Mouse (Mus musculus) thymus, adult 2 months (tissue): Measurements from ENCODE around the gene Lrrc15. TPM values are rescaled to one million over a fixed set of nuclear protein-coding genes. Genes with fewer than 3 reads are reported as not detected.

Experiments
- DNase-seq: peaks from one replicate; pipeline ENCODE4 v3.0.0; 2021
- H3K27ac ChIP-seq: fragments of 200-500 bp; 2 replicates; pipeline ENCODE4 v1.5.1; 2012; ENCODE audit warnings: low read length, control low read depth; ENCODE audit not compliant: control insufficient read depth, insufficient read depth
- H3K27me3 ChIP-seq: fragments of 200-500 bp; 2 replicates; pipeline ENCODE4 v1.6.1; 2012; ENCODE audit warnings: mild to moderate bottlenecking, low read length, moderate library complexity, mixed read lengths; ENCODE audit not compliant: control insufficient read depth, insufficient read depth
- H3K36me3 ChIP-seq: fragments of 200-500 bp; 2 replicates; pipeline ENCODE4 v1.6.1; 2012; ENCODE audit warnings: mild to moderate bottlenecking, low read length, moderate library complexity; ENCODE audit not compliant: control insufficient read depth, insufficient read depth
- H3K4me1 ChIP-seq: fragments of 200-500 bp; replicated peaks from 2 replicates; pipeline ENCODE4 v1.6.1; 2012; ENCODE audit warnings: low read length; ENCODE audit not compliant: control insufficient read depth, insufficient read depth
- H3K4me3 ChIP-seq: fragments of 200-500 bp; 2 replicates; pipeline ENCODE4 v1.5.1; 2012; ENCODE audit warnings: mild to moderate bottlenecking, low read length, control low read depth, moderate library complexity; ENCODE audit not compliant: control insufficient read depth, insufficient read depth
- CTCF ChIP-seq: fragments of 200-500 bp; IDR thresholded peaks from 2 replicates; pipeline ENCODE4 v1.5.1; 2012; ENCODE audit warnings: mild to moderate bottlenecking, control low read depth, low read length, moderate library complexity, borderline replicate concordance; ENCODE audit not compliant: control insufficient read depth, poor library complexity, insufficient read depth; ENCODE audit errors: extremely low read depth
- POLR2A ChIP-seq: fragments of 200-500 bp; IDR thresholded peaks from 2 replicates; pipeline ENCODE4 v1.6.1; 2012; ENCODE audit warnings: mild to moderate bottlenecking, low read length, control low read depth, moderate library complexity; ENCODE audit not compliant: control insufficient read depth, poor library complexity, insufficient read depth; ENCODE audit errors: extremely low read depth
- WGBS: fragments of 180-500 bp; shearing (Covaris S2); methylation state at CpG from one replicate; pipeline ENCODE4 v1.1.7; 2018; 5-methylcytosine and 5-hydroxymethylcytosine counted together
- polyA plus RNA-seq: library from polyadenylated mRNA; depleted of rRNA; stranded (reverse); fragments of >200 nt; gene quantifications from 2 replicates; pipeline ENCODE4 v1.2.3, GENCODE M21; 2012

Lrrc15 gene
- polyA plus RNA-seq, 1 experiment, result 0.51 TPM

DNA sequence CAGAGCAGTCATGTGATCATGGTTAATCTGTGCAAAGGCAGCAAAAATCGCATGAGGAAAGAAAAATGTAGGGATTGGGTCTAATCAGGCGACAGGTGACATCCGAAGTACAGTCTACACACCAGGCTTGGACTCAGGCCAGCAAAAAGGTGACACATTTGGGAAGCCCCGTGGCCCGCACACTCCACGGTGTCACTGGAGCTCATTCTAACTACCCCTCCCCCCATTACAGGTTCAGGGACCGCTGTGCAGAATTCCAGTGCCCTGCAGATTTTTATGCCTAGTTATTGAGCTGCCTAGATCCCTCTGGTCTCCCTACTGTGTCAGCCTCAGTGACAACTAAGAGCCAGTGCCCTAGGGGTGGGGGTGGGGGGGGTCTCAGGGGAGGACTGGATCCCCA, 14.4 kb upstream of the Lrrc15 start:
- H3K27ac ChIP-seq, result no peak overlapping the region
- no peak overlapping the region for H3K4me3 ChIP-seq
- H3K4me1 ChIP-seq, result no peaks in the 10 kb centered on the region
- H3K27me3 ChIP-seq, result no peaks in the 10 kb centered on the region
- TF ChIP-seq CTCF, result no peak
- no peak for TF ChIP-seq POLR2A
- WGBS, result 95% methylated on average over 7 of the region's 7 CpGs
- DNase-seq, result no peak
- no peaks in the 10 kb centered on the region for H3K36me3 ChIP-seq

DNA sequence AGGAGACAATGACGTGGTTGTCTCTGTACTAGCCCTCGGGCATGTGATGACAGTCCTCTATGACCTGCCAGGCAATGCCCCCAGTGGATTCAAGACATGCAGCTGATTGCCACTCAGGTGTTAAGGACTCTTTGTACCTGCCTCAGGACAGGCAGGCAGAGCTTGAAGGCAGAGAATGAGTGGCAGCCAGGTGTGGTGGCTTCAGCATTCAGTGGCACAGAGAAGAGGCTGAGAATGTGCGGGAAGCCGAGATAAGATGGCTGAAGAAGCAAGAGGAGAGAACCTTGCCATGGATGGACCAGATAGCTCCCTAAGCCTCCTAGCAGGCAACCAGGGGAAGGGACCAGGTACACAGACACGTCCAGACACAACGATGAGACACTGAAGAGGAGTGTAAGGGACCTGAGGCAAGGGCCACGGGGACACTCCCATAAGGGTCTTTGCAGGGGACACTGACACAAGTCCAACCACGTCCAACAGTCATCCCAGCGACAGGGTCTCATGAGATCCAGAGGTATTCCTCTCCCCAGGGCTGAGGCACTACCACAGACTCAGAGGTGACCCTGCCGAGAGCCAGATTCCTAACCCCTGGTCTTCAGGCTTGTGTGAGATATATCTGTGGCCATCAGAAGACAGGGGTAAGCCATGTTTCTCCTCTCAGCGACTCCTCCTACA, 13.7 kb upstream of the Lrrc15 start:
- no peak for DNase-seq
- WGBS, result 91% methylated on average over 11 of the region's 11 CpGs
- TF ChIP-seq CTCF (no peak), POLR2A (no peak)
- H3K4me3 ChIP-seq, result no peak overlapping the region
- no peak overlapping the region for H3K27ac ChIP-seq
- no peaks in the 10 kb centered on the region for H3K4me1 ChIP-seq
- no peaks in the 10 kb centered on the region for H3K27me3 ChIP-seq
- H3K36me3 ChIP-seq, result no peaks in the 10 kb centered on the region

DNA sequence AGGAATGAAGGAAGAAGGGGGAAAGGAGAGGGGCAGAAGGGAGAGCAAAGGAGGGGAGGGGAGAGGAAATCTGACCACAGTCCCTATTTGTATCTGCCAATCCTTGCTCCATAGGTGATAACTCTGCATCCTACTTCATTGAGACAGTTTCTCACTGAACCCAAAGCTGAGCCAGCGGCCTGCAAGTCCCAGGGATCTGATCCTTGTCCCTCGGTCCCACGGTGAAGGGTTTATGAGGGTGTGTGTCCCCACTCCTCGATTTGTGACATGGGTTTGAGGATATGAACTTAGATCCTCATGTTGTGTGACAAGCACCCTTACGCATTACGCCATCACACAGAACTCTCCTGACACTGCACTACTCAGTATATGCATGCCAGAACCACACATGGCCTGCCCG, 12.1 kb upstream of the Lrrc15 start:
- Histone ChIP-seq H3K4me3 (no peak overlapping the region), H3K27ac (no peak overlapping the region), H3K36me3 (no peaks in the 10 kb centered on the region), H3K27me3 (no peaks in the 10 kb centered on the region), H3K4me1 (no peaks in the 10 kb centered on the region)
- TF ChIP-seq CTCF, result no peak
- no peak for TF ChIP-seq POLR2A
- WGBS, result 82% methylated on average over 7 of the region's 7 CpGs
- DNase-seq, result no peak

DNA sequence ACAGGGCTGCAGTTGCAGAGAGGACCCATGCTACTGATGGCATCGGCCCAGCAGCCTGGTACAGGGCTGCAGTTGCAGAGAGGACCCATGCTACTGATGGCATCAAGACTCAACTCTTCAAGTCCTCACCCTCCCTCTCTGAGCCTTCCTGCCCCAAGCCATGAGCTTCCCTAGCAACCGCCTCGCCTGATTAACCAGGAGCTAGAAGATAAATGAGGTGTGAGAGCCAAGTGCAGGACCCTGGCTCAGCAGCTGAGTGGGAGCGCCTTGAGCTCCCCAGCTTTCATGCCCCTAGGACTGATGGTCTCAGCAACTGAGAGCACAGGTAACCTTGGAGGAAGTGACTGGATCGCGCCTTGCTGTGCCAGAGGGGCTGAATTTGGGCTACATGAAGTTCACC, 7.4 kb upstream of the Lrrc15 start:
- 88% methylated on average over 6 of the region's 6 CpGs for WGBS
- DNase-seq, result no peak
- no peaks in the 10 kb centered on the region for H3K27me3 ChIP-seq

DNA sequence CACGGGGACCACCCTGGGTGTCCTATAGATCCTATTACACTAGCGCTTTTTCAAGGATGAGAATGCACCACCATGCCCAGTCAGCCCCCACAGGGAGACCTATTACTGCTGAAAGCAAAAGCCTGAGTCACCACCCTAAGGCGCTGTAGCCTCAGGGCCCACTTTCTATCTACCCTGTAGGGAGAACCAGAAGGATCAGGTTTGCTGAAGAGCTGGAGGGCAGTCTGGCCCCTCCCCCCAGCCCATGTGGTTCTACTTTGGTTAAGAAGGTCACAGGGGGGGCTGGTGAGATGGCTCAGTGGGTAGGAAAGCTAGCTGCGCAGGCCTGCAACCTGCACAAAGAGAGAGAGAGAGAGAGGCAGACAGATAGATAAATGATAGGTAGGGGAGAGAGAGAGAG, 2.6 kb upstream of the Lrrc15 start:
- Histone ChIP-seq H3K27me3 (peaks cover 5% of the 10 kb centered on the region; the same call in 1 of the 2 replicates), H3K4me3 (no peak overlapping the region), H3K4me1 (no peaks in the 10 kb centered on the region), H3K27ac (no peak overlapping the region), H3K36me3 (no peaks in the 10 kb centered on the region)
- 91% methylated on average over 4 of the region's 4 CpGs for WGBS
- DNase-seq, result no peak
- TF ChIP-seq POLR2A, result no peak
- no peak for TF ChIP-seq CTCF

More for the DNA sequence above, 7.4 kb upstream of the Lrrc15 start:
- H3K4me3 ChIP-seq, result no peak overlapping the region
- H3K4me1 ChIP-seq, result no peaks in the 10 kb centered on the region
- no peak for TF ChIP-seq POLR2A
- H3K36me3 ChIP-seq, result no peaks in the 10 kb centered on the region
- no peak overlapping the region for H3K27ac ChIP-seq

DNA sequence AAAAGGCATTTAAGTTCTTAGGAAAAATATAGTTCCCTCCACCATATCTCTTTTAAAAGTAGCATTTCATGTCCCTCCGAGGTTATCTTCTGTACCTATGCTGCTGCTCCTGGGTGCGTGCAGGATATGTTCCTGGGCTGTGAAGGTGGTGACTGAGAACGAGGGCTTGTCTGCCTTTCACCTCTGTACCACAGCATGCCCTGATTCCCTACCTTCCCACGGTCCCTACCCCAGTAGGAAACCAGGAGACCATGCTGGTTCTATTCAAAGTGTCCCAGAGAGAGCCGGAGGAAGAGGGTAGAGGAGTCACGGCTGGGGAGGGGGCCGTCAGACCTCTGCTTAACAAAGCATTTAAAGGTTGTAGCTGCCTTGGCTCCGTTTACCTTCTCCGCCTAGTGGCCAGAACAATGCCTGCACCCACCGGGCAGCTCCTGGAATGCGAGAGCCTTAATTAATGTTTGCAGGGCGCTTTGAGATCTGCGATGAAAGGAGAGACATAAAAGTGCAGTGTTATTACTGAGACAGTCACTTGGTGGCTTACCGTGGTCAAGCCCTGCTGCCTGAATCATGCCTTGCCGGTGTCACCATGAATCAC, 784 bp upstream of the Lrrc15 start:
- peak; percentile 49 for DNase-seq

More for the DNA sequence above, 784 bp upstream of the Lrrc15 start:
- 4% methylated on average over 15 of the region's 15 CpGs for WGBS
- Histone ChIP-seq H3K27ac (no peak overlapping the region), H3K4me1 (peaks cover 4% of the 10 kb centered on the region), H3K4me3 (no peak overlapping the region), H3K27me3 (peaks cover 5% of the 10 kb centered on the region; the same call in 1 of the 2 replicates), H3K36me3 (no peaks in the 10 kb centered on the region)
- TF ChIP-seq CTCF, result peak; percentile 84
- TF ChIP-seq POLR2A, result no peak
